ENCODE assay signal across 18 mouse cellular contexts in the genomic region with DNA sequence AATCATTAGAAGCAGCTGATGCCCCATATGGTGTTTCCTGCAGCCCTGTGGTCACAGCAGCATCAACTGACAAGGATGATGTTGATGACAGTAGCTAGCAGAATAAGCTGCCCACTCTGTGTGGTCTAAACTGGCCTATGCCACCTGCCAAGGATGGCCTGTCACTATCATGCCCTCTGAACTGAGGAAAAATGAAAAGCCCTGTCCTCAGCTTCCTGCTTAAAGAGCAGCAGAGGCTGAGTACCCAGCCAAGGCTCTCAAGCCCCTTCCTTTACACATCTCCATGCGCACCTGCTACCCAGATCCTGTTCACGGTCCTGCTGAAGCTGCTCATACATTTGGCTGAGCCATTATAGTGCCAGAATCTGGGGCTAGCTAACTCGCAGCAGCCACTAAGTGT.
DNase-seq lines count a peak whose midpoint lies in the region; ATAC-seq and TF ChIP-seq lines count a peak whose summit lies in the region.
"Had no signal": no experiment of that assay in that cellular context is flagged by ENCODE, and none has a peak within 500 bp of the region (broad histone marks: within the 10 kb centered on the region; RNA-seq: fewer than 3 reads in every experiment).

No protein-coding gene starts in this region.

- H3K36me3 ChIP-seq in heart, embryonic 15.5 days, result no peaks in the 10 kb centered on the region
- H3K36me3 ChIP-seq in neural tube, embryonic 11.5 days (ENCODE audit: control insufficient read depth, insufficient read depth, low read length), result no peaks in the 10 kb centered on the region
- H3K36me3 ChIP-seq in midbrain, embryonic 11.5 days (ENCODE audit: control insufficient read depth, insufficient read depth, low read length), result no peaks in the 10 kb centered on the region
- H3K36me3 ChIP-seq in intestine, postnatal 0 days (ENCODE audit: control insufficient read depth, insufficient read depth), result no peaks in the 10 kb centered on the region
- no peaks in the 10 kb centered on the region for H3K36me3 ChIP-seq in forebrain, embryonic 14.5 days (ENCODE audit: control insufficient read depth, insufficient read depth, low read length)
- H3K36me3 ChIP-seq: embryonic facial prominence, embryonic 13.5 days; heart, embryonic 10.5 days had no signal

- H3K9me3 ChIP-seq in heart, embryonic 15.5 days (replicated peaks), result no peaks in the 10 kb centered on the region
- H3K9me3 ChIP-seq in neural tube, embryonic 11.5 days (ENCODE audit: control insufficient read depth, low read length), result no peaks in the 10 kb centered on the region
- H3K9me3 ChIP-seq in midbrain, embryonic 11.5 days (ENCODE audit: control insufficient read depth, low read length), result no peaks in the 10 kb centered on the region
- H3K9me3 ChIP-seq in intestine, postnatal 0 days (ENCODE audit: control insufficient read depth), result no peaks in the 10 kb centered on the region
- H3K9me3 ChIP-seq in forebrain, embryonic 14.5 days (replicated peaks; ENCODE audit: control insufficient read depth, low read length), result no peaks in the 10 kb centered on the region
- H3K9me3 ChIP-seq: embryonic facial prominence, embryonic 13.5 days; heart, embryonic 10.5 days had no signal

- no peak overlapping the region for H3K4me2 ChIP-seq in heart, embryonic 15.5 days
- H3K4me2 ChIP-seq in neural tube, embryonic 11.5 days (ENCODE audit: low read depth), result no peak overlapping the region
- H3K4me2 ChIP-seq in midbrain, embryonic 11.5 days, result no peak overlapping the region
- no peak overlapping the region for H3K4me2 ChIP-seq in intestine, postnatal 0 days (replicated peaks; ENCODE audit: low read depth)
- no peak overlapping the region for H3K4me2 ChIP-seq in forebrain, embryonic 14.5 days (ENCODE audit: low read length)
- H3K4me2 ChIP-seq: embryonic facial prominence, embryonic 13.5 days had no signal

- TF ChIP-seq CTCF in intestine, postnatal 0 days (IDR thresholded peaks at IDR 0.05; ENCODE audit: low read depth), result no peak

- H3K27me3 ChIP-seq in heart, embryonic 15.5 days, result no peaks in the 10 kb centered on the region
- no peaks in the 10 kb centered on the region for H3K27me3 ChIP-seq in neural tube, embryonic 11.5 days (ENCODE audit: control insufficient read depth, insufficient read depth, low read length)
- peaks cover 28% of the 10 kb centered on the region; the same call in 1 of the 2 replicates for H3K27me3 ChIP-seq in midbrain, embryonic 11.5 days (ENCODE audit: control insufficient read depth, insufficient read depth, low read length)
- H3K27me3 ChIP-seq in intestine, postnatal 0 days (replicated peaks; ENCODE audit: control insufficient read depth, insufficient read depth, low read length), result no peaks in the 10 kb centered on the region
- no peaks in the 10 kb centered on the region for H3K27me3 ChIP-seq in forebrain, embryonic 14.5 days (replicated peaks; ENCODE audit: control insufficient read depth, insufficient read depth, low read length)
- H3K27me3 ChIP-seq: embryonic facial prominence, embryonic 13.5 days had no signal

- peak overlapping the region; percentile 31; the same call in 1 of the 2 replicates for H3K27ac ChIP-seq in heart, embryonic 15.5 days
- H3K27ac ChIP-seq in neural tube, embryonic 11.5 days (ENCODE audit: low read depth, low read length), result peak overlapping the region; percentile 53; the same call in 1 of the 2 replicates
- 0 out of 2 replicates have a peak overlapping the region, but pooled peaks have one; percentile 5 for H3K27ac ChIP-seq in midbrain, embryonic 11.5 days (ENCODE audit: low read depth, low read length)
- no peak overlapping the region for H3K27ac ChIP-seq in intestine, postnatal 0 days (ENCODE audit: low read depth, low read length)
- no peak overlapping the region for H3K27ac ChIP-seq in forebrain, embryonic 14.5 days (ENCODE audit: low read depth, low read length)
- H3K27ac ChIP-seq: embryonic facial prominence, embryonic 13.5 days; heart, embryonic 10.5 days; layer of hippocampus, adult 2 months had no signal

- H3K4me3 ChIP-seq in heart, embryonic 15.5 days, result no peak overlapping the region
- H3K4me3 ChIP-seq in neural tube, embryonic 11.5 days (ENCODE audit: low read depth, low read length), result no peak overlapping the region
- H3K4me3 ChIP-seq in midbrain, embryonic 11.5 days (ENCODE audit: low read depth, low read length), result no peak overlapping the region
- H3K4me3 ChIP-seq in intestine, postnatal 0 days (ENCODE audit: low read depth, low read length), result no peak overlapping the region
- H3K4me3 ChIP-seq in forebrain, embryonic 14.5 days (ENCODE audit: low read depth, low read length), result no peak overlapping the region
- H3K4me3 ChIP-seq: embryonic facial prominence, embryonic 13.5 days; heart, embryonic 10.5 days; layer of hippocampus, adult 2 months had no signal

- peaks cover 6% of the 10 kb centered on the region; the same call in 1 of the 2 replicates for H3K4me1 ChIP-seq in heart, embryonic 15.5 days (replicated peaks)
- peaks cover 24% of the 10 kb centered on the region for H3K4me1 ChIP-seq in neural tube, embryonic 11.5 days (ENCODE audit: control insufficient read depth, insufficient read depth, low read length)
- peaks cover 24% of the 10 kb centered on the region for H3K4me1 ChIP-seq in midbrain, embryonic 11.5 days (ENCODE audit: control insufficient read depth, insufficient read depth, low read length)
- H3K4me1 ChIP-seq in intestine, postnatal 0 days (replicated peaks; ENCODE audit: control insufficient read depth, insufficient read depth, low read length), result no peaks in the 10 kb centered on the region
- H3K4me1 ChIP-seq in forebrain, embryonic 14.5 days (ENCODE audit: control insufficient read depth, insufficient read depth, low read length), result peaks cover 9% of the 10 kb centered on the region
- H3K4me1 ChIP-seq: embryonic facial prominence, embryonic 13.5 days had no signal

- DNase-seq in heart, adult 18-20 months, result no peak
- no peak for DNase-seq in neural tube, embryonic 11.5 days (ENCODE audit: low spot score)
- DNase-seq in neural tube, embryonic 10.5 days (ENCODE audit: extremely low spot score, low spot score), result no peak
- no peak for DNase-seq in midbrain, embryonic 11.5 days (ENCODE audit: low spot score, missing footprints)
- DNase-seq in retina, embryonic 14.5 days (ENCODE audit: low spot score), result peak; percentile 44
- DNase-seq in forebrain, embryonic 14.5 days (ENCODE audit: low spot score), result no peak
- DNase-seq: adrenal gland, postnatal 36 days; cerebellum, adult 9-11 months; forebrain, postnatal 0 days; heart, postnatal 10 days; kidney, adult 2 months; kidney, postnatal 14 days; thymus, postnatal 25 days had no signal

- 77% methylated on average over 3 of the region's 3 CpGs for WGBS in heart, embryonic 15.5 days
- WGBS in neural tube, embryonic 11.5 days, result 76% methylated on average over 3 of the region's 3 CpGs
- WGBS in midbrain, embryonic 11.5 days, result 69% methylated on average over 3 of the region's 3 CpGs
- WGBS in intestine, postnatal 0 days, result 82% methylated on average over 3 of the region's 3 CpGs
- WGBS in forebrain, embryonic 14.5 days, result 78% methylated on average over 3 of the region's 3 CpGs

- no peak for ATAC-seq in heart, embryonic 15.5 days (replicated peaks; ENCODE audit: insufficient number of reproducible peaks, insufficient read depth, low FRiP score, low read depth)
- ATAC-seq in neural tube, embryonic 11.5 days (ENCODE audit: insufficient read depth, low FRiP score, low TSS enrichment), result no peak
- no peak for ATAC-seq in midbrain, embryonic 11.5 days (ENCODE audit: low FRiP score)
- ATAC-seq in intestine, postnatal 0 days, result no peak
- no peak for ATAC-seq in forebrain, embryonic 14.5 days
- ATAC-seq: forebrain, postnatal 0 days had no signal

- no peak overlapping the region for H3K9ac ChIP-seq in heart, embryonic 15.5 days
- H3K9ac ChIP-seq in neural tube, embryonic 11.5 days (ENCODE audit: low read length), result no peak overlapping the region
- no peak overlapping the region for H3K9ac ChIP-seq in midbrain, embryonic 11.5 days (ENCODE audit: low read length)
- H3K9ac ChIP-seq in intestine, postnatal 0 days (ENCODE audit: low read depth, low read length), result no peak overlapping the region
- no peak overlapping the region for H3K9ac ChIP-seq in forebrain, embryonic 14.5 days (ENCODE audit: low read length)
- H3K9ac ChIP-seq: embryonic facial prominence, embryonic 13.5 days; forebrain, postnatal 0 days had no signal

Comparison
In these comparisons a context has a peak if more than half of its experiments do, and no peak if none do; other contexts are left out.
1. H3K27ac ChIP-seq: peak in heart, embryonic 15.5 days (single experiment), neural tube, embryonic 11.5 days (single experiment) and midbrain, embryonic 11.5 days (single experiment); none in intestine, postnatal 0 days (single experiment) and forebrain, embryonic 14.5 days (single experiment).